Mouse (Mus musculus) frontal cortex, postnatal 36 days (tissue): ENCODE results near the gene Dnajc1.

Experiments
- DNase-seq, 2 experiments: peaks; one replicate each; pipeline ENCODE4 v3.0.0; 2022; ENCODE audit warnings: low spot score in 2 of 2

Gene Dnajc1

GRCm38 (mm10) chr2:18392331-18393021, at the start of gene Dnajc1:
Gene Dnajc1, minus strand, starts transcription at chr2:18392830.
- DNase-seq, result peak; percentile 79 to 85

DNA sequence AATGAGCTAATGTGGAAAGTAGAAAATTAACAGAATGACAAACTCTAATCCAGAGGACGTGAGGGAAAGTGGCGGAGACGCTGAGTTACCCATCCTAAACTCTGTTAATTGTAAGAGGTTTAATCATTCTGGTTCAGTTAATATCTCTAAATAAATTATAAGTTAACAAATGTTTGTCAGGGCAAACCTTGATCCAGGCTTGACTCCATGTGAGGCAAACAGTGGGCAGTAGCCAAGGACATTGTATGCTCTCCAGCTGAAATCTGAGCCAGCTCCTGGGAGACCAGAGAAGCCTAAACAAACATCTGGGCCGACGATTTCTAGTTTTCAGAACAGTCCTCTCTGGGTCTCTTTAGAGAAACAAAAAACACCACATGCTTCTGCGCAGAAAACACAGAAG, 49.2 kb upstream of the Dnajc1 start:
- no peak for DNase-seq

DNA sequence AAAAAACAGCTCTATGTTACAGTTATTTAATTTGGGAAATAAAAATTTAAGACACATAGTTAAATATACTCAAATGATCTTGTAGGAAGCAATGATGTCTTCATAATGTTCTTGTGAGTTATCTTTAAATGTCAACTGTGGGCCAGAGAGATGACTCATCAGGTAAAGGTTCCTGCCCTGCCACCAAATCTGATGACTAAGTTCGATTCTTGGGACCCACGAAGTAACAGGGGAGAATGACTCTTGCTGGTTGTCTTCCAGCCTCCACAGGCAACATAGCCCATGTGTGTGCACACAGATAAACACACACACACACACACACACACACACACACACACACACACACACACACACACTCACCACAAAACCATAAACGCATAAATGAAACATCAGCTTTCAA, 22.6 kb upstream of the Dnajc1 start:
- DNase-seq, result no peak

- DNase-seq, result no peak
Observed at GRCm38 (mm10) chr2:18403679-18404078, 11.0 kb upstream of the Dnajc1 start.

- DNase-seq, result no peak
Observed at GRCm38 (mm10) chr2:18401771-18402170, 9.1 kb upstream of the Dnajc1 start.

DNA sequence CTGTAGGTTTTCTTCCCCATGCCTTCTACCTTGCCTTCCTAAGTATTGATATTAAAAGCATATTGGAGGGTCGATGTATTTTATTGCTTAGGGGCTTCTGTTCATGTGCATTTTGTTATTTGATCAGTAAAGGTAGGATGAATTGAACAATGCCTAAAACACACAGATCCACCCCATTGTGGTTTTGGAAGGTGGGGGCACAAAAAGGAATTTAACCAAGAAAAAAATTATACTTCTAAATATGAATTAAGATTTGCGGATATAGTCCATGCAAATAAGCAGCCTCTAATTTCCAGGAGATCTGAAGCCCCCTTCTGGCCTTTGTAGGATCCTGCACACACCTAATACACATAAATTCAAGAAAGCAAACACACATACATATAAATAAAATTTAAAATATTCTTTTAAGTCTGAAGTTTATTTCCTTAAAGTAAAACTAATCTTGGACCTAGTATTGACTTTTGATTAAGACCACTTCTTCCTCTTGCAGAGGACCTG, 441 bp upstream of the Dnajc1 start:
- no peak for DNase-seq

GRCm38 (mm10) chr2:18391861-18392260, 769 bp downstream of the Dnajc1 start:
- DNase-seq, result peak in 1 of 2 experiments; percentile 49

- peak; percentile 24 to 32 for DNase-seq
Observed at GRCm38 (mm10) chr2:18389631-18390030, 3.0 kb downstream of the Dnajc1 start.

DNA sequence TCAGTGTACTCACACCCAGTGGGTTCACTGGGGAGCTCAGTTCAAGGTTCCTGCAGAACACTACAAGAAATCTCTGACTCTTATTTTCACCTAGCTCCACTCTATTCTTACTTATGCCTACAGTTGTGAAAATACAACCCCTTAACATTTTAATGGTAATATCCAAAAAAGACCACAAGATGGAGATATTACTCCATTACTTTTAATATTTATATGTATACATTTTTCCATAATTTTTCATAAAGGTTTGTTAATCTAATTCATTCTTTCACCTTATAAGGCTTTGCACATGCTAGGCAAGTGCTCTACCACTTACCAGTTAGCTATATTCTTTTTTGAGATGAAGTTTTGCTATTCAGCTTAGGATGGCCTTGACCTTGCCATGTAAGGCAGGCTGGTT, 11.0 kb downstream of the Dnajc1 start:
- no peak for DNase-seq

DNA sequence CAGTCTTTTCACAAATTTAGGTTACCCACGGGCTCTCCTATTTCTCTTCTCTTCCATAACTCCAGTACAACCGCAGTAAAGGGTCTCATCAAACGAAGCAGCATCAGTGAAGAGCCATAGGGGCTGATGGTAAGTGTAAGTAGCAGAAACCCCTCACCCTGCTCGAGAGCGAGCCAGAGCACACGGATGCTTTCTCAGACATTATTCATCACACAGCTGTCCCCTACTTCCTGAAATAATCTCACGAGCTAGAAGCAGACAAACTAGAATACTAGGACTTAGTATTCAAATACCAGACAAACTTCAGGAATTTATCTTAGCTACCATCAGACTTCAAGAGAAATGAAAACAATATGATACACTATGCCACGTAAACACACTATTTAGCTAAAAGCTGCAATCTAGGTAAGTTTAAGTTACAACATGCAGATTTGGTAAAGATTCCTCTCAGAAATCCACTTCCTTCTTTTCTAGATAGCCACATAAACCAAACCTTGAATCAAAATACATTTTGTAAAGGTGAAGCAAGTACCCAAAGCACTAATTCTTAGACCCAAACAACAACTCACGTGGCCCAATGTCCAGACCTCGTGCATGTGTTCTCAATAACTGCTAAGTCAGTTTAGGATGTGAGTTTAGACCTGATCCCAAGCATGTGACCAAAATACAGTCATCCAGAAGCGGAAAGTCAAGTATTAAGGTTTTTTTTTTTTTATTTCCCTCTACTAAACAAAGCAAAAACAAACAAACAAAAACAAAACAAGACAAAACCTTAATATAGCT, 20.0 kb downstream of the Dnajc1 start:
- DNase-seq, result no peak

GRCm38 (mm10) chr2:18370794-18371498, 21.7 kb downstream of the Dnajc1 start:
- no peak for DNase-seq

GRCm38 (mm10) chr2:18364402-18364801, 28.2 kb downstream of the Dnajc1 start:
- DNase-seq, result no peak

- DNase-seq, result no peak
Observed at GRCm38 (mm10) chr2:18355293-18355692, 37.3 kb downstream of the Dnajc1 start.

GRCm38 (mm10) chr2:18352620-18353019, 40.0 kb downstream of the Dnajc1 start:
- no peak for DNase-seq

DNA sequence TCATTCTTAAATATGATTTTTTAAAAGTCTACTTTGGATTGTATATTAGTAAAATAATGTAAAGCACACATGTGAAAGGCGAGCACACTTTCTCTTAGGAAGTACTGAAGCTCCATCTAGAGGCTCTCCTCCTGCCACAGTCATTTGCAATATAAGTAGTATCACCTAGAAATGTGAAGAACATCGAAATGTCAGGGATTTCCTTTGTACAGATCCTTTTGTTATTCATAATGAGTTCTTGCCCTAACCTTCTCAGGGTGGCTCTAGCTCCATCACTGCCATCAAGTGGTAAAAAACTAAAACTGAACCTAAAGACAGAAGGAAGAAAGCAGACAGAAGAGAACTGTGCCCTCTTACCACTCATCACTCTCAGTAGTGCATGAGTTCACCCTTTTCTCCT, 49.2 kb downstream of the Dnajc1 start:
- no peak for DNase-seq

DNA sequence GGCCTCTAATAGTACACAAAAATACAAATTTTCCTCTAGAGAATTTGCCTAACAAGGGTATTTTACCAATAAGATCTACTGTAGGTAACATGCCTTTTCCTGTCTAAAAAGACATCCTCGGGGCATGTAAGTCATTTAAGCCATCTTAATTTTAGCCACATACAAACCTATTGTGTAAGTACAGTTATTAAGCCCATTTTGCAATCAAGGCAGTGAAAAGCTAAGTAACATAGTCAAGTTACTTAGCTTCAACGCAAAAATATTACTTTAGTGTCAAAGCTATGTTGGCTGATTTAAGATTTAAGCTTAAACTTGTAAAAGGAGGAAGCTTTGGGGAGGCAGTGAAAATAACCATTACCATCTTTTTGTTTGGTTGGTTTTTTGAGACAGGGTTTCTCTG, 74.0 kb downstream of the Dnajc1 start:
- no peak for DNase-seq

DNA sequence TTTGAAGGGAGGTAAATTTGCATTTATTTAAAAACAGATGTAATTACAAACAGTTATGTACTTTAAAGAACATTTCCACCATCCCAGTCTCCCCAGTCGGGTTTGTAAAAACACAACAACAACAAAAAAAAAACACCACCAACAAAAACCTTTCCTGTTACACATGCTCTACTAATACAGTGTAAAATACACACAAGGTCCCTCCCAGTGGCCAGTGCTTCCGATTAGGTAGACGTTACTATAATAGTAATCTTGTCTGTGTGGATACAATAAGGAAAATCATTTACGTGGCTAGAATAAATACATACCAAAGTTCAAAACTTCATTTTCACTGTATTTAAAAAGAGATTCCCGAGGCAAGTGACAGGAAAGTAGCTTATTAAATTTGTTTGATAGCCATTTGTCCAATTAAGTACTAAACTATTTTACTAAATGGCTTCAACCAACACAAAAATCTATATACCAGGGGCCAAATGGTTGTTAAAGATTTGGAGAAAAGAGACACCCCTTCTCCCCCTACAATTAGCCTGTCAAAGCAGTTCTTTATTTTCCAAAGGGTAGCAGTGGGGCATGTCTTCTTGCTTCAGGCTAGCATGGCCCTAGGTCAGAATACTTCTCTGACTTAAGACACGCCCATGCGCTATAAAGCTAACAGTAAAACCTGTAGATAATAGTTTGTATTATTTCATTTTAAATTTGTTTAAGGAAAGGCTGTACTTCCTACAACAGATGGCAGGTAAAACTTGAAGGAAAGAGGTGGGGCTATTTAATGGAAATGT, 74.9 kb downstream of the Dnajc1 start:
- no peak for DNase-seq

DNA sequence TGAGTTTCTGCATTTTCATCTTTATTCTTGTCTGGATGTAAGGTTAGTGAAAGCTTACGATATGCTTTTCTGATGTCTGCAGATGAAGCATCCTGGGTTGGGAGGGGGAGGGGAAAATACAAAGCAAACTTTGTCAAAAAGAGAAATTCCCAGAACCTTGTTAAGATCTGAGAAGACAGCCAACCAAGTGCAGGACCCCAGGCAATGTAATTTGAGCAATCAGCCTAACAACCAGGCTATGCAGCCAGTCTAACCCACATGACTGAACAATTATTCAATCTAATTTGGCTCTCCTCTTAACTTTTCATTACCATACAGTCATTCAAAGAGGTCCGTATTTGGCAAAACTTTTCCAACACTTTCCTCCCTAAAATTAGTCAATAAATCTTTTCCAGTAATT, 75.7 kb downstream of the Dnajc1 start:
- no peak for DNase-seq

DNA sequence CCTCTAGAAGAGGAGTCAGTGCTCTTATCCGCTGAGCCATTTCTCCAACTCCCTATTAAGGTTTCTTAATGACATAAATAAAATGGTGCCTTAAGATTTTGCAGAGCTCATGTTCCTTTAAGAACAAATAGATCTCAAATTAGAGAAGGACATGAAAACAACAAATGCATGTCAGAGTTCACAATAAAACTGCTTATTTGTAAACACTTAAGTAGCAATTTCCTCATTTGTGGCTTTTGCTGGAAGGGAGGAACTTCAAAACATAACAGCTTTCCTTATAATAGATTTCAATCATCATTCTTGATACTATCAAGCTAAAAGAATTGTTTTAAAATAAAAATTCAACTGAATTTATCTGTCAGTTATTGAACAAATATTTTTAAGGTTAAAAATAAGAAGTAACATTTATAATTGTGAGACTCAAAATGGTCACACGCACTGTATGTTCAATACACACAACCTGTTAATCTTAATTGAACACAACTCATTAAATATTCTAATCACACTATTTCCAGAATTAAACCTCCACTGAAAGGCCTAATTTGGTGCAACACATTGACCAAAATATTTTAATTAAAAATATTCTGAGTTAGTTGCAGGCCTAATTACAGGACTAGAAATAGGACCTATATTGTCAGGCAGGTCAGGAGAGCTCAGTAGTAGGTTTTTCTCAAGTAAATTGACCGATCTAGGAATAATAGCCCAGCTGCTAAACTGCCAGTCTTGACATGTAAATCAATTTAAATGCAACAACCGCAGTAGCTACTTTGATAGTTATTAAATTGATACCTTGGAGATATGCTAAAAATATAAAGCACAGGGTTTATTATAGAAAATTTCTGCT, 82.1 kb downstream of the Dnajc1 start:
- no peak for DNase-seq

DNA sequence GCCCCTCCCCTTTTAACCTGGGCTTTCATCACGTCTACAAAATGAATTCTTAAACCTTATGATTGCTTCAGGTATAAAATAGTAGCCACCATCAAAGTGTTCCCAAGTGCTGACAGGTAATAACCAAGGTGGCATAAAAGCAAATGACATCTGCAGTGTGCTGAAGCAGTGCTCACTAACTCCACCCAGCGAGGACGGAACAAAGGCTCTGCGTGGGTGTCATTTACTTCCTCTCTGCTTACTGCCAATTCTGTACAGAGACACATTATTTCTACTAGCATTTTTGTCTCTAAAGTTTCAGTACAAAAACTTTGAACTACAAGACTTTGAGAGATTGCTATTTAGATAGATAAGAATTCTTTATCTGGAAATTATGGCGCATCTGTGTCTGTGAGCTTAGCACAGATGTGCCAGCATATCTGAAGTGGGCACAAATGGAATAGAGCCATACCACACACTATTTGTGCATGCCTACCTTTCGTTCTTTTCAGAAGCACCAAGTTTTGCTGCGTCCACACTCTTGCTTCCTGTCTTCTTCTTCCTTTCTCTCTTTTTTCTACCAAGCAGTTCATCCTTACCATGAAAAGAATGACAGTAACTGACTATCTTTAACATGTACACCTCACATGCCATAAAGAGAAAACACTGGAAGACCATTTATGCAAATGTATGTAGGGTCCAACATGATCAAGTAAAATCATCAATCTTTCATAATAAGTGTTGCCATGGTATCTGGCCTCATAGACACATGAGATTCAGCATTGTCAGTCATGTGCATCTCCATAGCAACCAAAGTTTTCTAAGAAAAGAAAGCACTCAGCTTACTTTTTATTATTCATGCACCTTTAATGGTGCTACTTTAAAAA, 85.0 kb downstream of the Dnajc1 start:
- no peak for DNase-seq
